Mouse (Mus musculus) kidney, embryonic 16.5 days (tissue): ENCODE measurements around the gene Gm3173. TPM values are rescaled to one million over a fixed set of nuclear protein-coding genes. Genes with fewer than 3 reads are reported as not detected.
A peak's percentile ranks its signal among the peaks of the same experiment; 100 is the strongest.
"Not testable (repeated sequence)": the region's sequence is repeated elsewhere in the genome, so short reads cannot be mapped to it uniquely, and the experiment has no call there.

Source experiments
- ATAC-seq: fragments of 200-750 bp; cut with Nextera tagmentation; 2 replicates; pipeline ENCODE4 v1.8.0; 2017; ENCODE audit warnings: moderate TSS enrichment; ENCODE audit not compliant: low FRiP score, low TSS enrichment
- H3K27ac ChIP-seq: fragments of 300-500 bp; sonication (generic); 2 replicates; pipeline ENCODE4 v1.5.1; 2014; ENCODE audit warnings: low read length
- H3K27me3 ChIP-seq: fragments of 300-500 bp; sonication (generic); 2 replicates; pipeline ENCODE4 v1.6.1; 2014; ENCODE audit warnings: low read length, control low read depth, mixed read lengths; ENCODE audit not compliant: insufficient read depth
- H3K36me3 ChIP-seq: fragments of 300-500 bp; sonication (generic); 2 replicates; pipeline ENCODE4 v1.6.1; 2014; ENCODE audit warnings: low read length, control low read depth, mixed read lengths; ENCODE audit not compliant: insufficient read depth
- H3K4me1 ChIP-seq: fragments of 300-500 bp; sonication (generic); 2 replicates; pipeline ENCODE4 v1.6.1; 2014; ENCODE audit warnings: low read length, control low read depth, mixed read lengths; ENCODE audit not compliant: insufficient read depth
- H3K4me2 ChIP-seq: fragments of 300-500 bp; sonication (generic); replicated peaks from 2 replicates; pipeline ENCODE4 v1.6.1; 2014; ENCODE audit warnings: low read depth, low read length
- H3K4me3 ChIP-seq: fragments of 300-500 bp; sonication (generic); 2 replicates; pipeline ENCODE4 v1.5.1; 2014; ENCODE audit warnings: mild to moderate bottlenecking, low read length
- H3K9ac ChIP-seq: fragments of 300-500 bp; sonication (generic); replicated peaks from 2 replicates; pipeline ENCODE4 v1.6.1; 2014; ENCODE audit warnings: low read length
- H3K9me3 ChIP-seq: fragments of 300-500 bp; sonication (generic); 2 replicates; pipeline ENCODE4 v1.6.1; 2016; ENCODE audit warnings: low read length, control low read depth
- WGBS: fragments of 180-500 bp; shearing (Covaris S2); extraction: QIAGEN DNeasy Blood & Tissue Kit; methylation state at CpG from one replicate; pipeline ENCODE4 v1.1.7; 2014; 5-methylcytosine and 5-hydroxymethylcytosine counted together
- polyA plus RNA-seq: library from polyadenylated mRNA; unstranded; fragments of >200 nt; fragmentation: Nextera tagmentation; extraction: Ambion mirVana; gene quantifications from 2 replicates; pipeline ENCODE4 v1.2.1, GENCODE M21; 2015

Gm3173 gene
- polyA plus RNA-seq, 1 experiment from 2014 or later: not detected

GRCm38 (mm10) chr14:4481445-4481844 lies 50.7 kb downstream of the Gm3173 start, which contains the start of gene Gm3182:
Gene Gm3182, plus strand, starts transcription at chr14:4481745.
- not testable (repeated sequence) for H3K27ac ChIP-seq, H3K4me2 ChIP-seq, H3K9me3 ChIP-seq, H3K9ac ChIP-seq, H3K27me3 ChIP-seq, H3K4me1 ChIP-seq, H3K4me3 ChIP-seq, H3K36me3 ChIP-seq, ATAC-seq
- no CpG with 5 or more reads among the region's 2 CpGs for WGBS

- ATAC-seq: not testable (repeated sequence)
- WGBS: 3% methylated on average over 12 of the region's 25 CpGs
Measured at GRCm38 (mm10) chr14:4499425-4499824, 68.6 kb downstream of the Gm3173 start.

GRCm38 (mm10) chr14:4555105-4555504 lies 124.3 kb downstream of the Gm3173 start, which contains the start of gene Gm3047:
Gene Gm3047, plus strand, starts transcription at chr14:4555405.
- H3K4me2 ChIP-seq, H3K36me3 ChIP-seq, H3K4me1 ChIP-seq, H3K9ac ChIP-seq, H3K27me3 ChIP-seq, H3K9me3 ChIP-seq, H3K4me3 ChIP-seq, ATAC-seq, H3K27ac ChIP-seq: not testable (repeated sequence)
- no CpG with 5 or more reads among the region's 2 CpGs for WGBS

More at GRCm38 (mm10) chr14:4499425-4499824, 68.6 kb downstream of the Gm3173 start:
- not testable (repeated sequence) for H3K9me3 ChIP-seq, H3K9ac ChIP-seq, H3K4me1 ChIP-seq, H3K27me3 ChIP-seq, H3K27ac ChIP-seq, H3K36me3 ChIP-seq
- H3K4me2 ChIP-seq: peak overlapping the region; percentile 46
- peak overlapping the region; percentile 13; the same call in 1 of the 2 replicates for H3K4me3 ChIP-seq

Other genes with a start within 250 kb of the Gm3173 start
- gene Gm2974, start 248.4 kb upstream of the Gm3173 start, polyA plus RNA-seq: 0.29 and 0.37 TPM in 2 replicates
- not detected in 2 replicates for gene Gm3138, start 181.4 kb upstream of the Gm3173 start, polyA plus RNA-seq
- gene Gm3149, start 113.7 kb upstream of the Gm3173 start, polyA plus RNA-seq: not detected in 2 replicates
- gene 2610042L04Rik, start 96.2 kb upstream of the Gm3173 start, polyA plus RNA-seq: 0.12 TPM in 1 of 2 replicates, not detected in the other
- not detected in 2 replicates for gene Gm3159, start 33.5 kb upstream of the Gm3173 start, polyA plus RNA-seq
- 0.21 TPM in 1 of 2 replicates, not detected in the other for gene Gm3164, start 15.5 kb upstream of the Gm3173 start, polyA plus RNA-seq
- gene Gm3182, start 50.8 kb downstream of the Gm3173 start, polyA plus RNA-seq: not detected in 2 replicates
- gene Gm3047, start 124.4 kb downstream of the Gm3173 start, polyA plus RNA-seq: not detected in 2 replicates
- not detected in 2 replicates for gene Gm8159, start 201.4 kb downstream of the Gm3173 start, polyA plus RNA-seq
- not detected in 2 replicates for gene Gm3239, start 233.2 kb downstream of the Gm3173 start, polyA plus RNA-seq